Mouse (Mus musculus) heart, postnatal 0 days (tissue): ENCODE data around the gene St13.

Experiments used
- CTCF ChIP-seq: IDR thresholded peaks from 2 replicates; pipeline ENCODE4 v1.5.1; 2016; ENCODE audit warnings: antibody characterized with exemption, control low read depth, low read depth
- EP300 ChIP-seq: IDR thresholded peaks from 2 replicates; pipeline ENCODE4 v1.6.1; 2016; ENCODE audit warnings: antibody characterized with exemption, low read depth

GRCm38 (mm10) chr15:81350401-81350800 lies 49.5 kb downstream of the St13 start:
- TF ChIP-seq CTCF (no peak), EP300 (no peak)
